Mouse (Mus musculus): ENCODE results near the gene Prmt2. TPM values are rescaled to one million over a fixed set of nuclear protein-coding genes. Genes with fewer than 3 reads are reported as not detected.

Gene Prmt2
- polyA plus RNA-seq, 1 experiment from 2014 or later: 21.2 TPM

GRCm38 (mm10) chr10:76245106-76245505 lies 7.4 kb upstream of the Prmt2 start:
- Histone ChIP-seq H3K36me3 (ENCODE audit: control insufficient read depth, insufficient read depth, low read length) (no peaks in the 10 kb centered on the region), H3K27me3 (replicated peaks; ENCODE audit: control insufficient read depth, insufficient read depth, low read length) (no peaks in the 10 kb centered on the region), H3K27ac (ENCODE audit: low read depth, low read length) (no peak overlapping the region), H3K9me3 (ENCODE audit: control insufficient read depth, low read length) (no peaks in the 10 kb centered on the region), H3K4me3 (ENCODE audit: low read depth, low read length) (no peak overlapping the region), H3K4me1 (replicated peaks; ENCODE audit: control insufficient read depth, insufficient read depth, low read length) (no peaks in the 10 kb centered on the region), H3K4me2 (no peak overlapping the region), H3K9ac (ENCODE audit: low read depth, low read length) (no peak overlapping the region)
- no peak for DNase-seq (ENCODE audit: low spot score)
- no peak for ATAC-seq (replicated peaks; ENCODE audit: low FRiP score)
- 67% methylated on average over 2 of the region's 2 CpGs for WGBS

DNA sequence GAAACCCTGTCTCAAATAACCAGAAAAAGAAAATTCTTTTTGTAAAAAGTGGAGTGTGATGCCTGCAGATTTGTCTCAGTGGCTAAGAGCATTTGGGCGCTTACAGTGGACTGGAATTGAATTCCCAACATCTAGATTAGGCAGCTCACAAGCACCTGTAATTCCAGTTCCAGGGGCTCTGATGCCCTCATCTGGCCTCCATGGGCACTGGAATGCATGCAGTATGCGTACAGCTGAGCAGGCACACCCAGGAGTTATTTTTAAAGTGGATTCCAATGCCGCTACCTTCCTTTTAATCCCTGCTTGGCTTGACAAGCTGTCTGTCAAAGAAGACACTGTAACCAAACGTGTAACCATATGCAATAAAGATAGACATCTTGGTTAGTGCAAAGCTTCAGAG lies 1.7 kb upstream of the Prmt2 start:
- no peak overlapping the region for H3K9ac ChIP-seq (ENCODE audit: low read depth, low read length)
- no peak overlapping the region for H3K4me2 ChIP-seq
- H3K36me3 ChIP-seq (ENCODE audit: control insufficient read depth, insufficient read depth, low read length): no peaks in the 10 kb centered on the region
- H3K27ac ChIP-seq (ENCODE audit: low read depth, low read length): no peak overlapping the region
- no peak for DNase-seq (ENCODE audit: low spot score)
- WGBS: 70% methylated on average over 4 of the region's 4 CpGs
- no peak overlapping the region for H3K4me3 ChIP-seq (ENCODE audit: low read depth, low read length)
- no peaks in the 10 kb centered on the region for H3K9me3 ChIP-seq (ENCODE audit: control insufficient read depth, low read length)
- no peaks in the 10 kb centered on the region for H3K4me1 ChIP-seq (replicated peaks; ENCODE audit: control insufficient read depth, insufficient read depth, low read length)
- no peaks in the 10 kb centered on the region for H3K27me3 ChIP-seq (replicated peaks; ENCODE audit: control insufficient read depth, insufficient read depth, low read length)
- ATAC-seq (replicated peaks; ENCODE audit: low FRiP score): no peak

- 58% methylated on average over 1 of the region's 1 CpGs for WGBS
- H3K4me1 ChIP-seq (replicated peaks; ENCODE audit: control insufficient read depth, insufficient read depth, low read length): no peaks in the 10 kb centered on the region
- no peaks in the 10 kb centered on the region for H3K27me3 ChIP-seq (replicated peaks; ENCODE audit: control insufficient read depth, insufficient read depth, low read length)
- DNase-seq (ENCODE audit: low spot score): no peak
- H3K4me3 ChIP-seq (ENCODE audit: low read depth, low read length): no peak overlapping the region
- H3K36me3 ChIP-seq (ENCODE audit: control insufficient read depth, insufficient read depth, low read length): no peaks in the 10 kb centered on the region
- no peaks in the 10 kb centered on the region for H3K9me3 ChIP-seq (ENCODE audit: control insufficient read depth, low read length)
- H3K4me2 ChIP-seq: no peak overlapping the region
- H3K27ac ChIP-seq (ENCODE audit: low read depth, low read length): no peak overlapping the region
- H3K9ac ChIP-seq (ENCODE audit: low read depth, low read length): no peak overlapping the region
- no peak for ATAC-seq (replicated peaks; ENCODE audit: low FRiP score)
Measured at GRCm38 (mm10) chr10:76229627-76230026, 8.0 kb downstream of the Prmt2 start.

- Histone ChIP-seq H3K9ac (ENCODE audit: low read depth, low read length) (no peak overlapping the region), H3K4me2 (no peak overlapping the region), H3K9me3 (ENCODE audit: control insufficient read depth, low read length) (no peaks in the 10 kb centered on the region), H3K27me3 (replicated peaks; ENCODE audit: control insufficient read depth, insufficient read depth, low read length) (no peaks in the 10 kb centered on the region), H3K4me1 (replicated peaks; ENCODE audit: control insufficient read depth, insufficient read depth, low read length) (no peaks in the 10 kb centered on the region), H3K36me3 (ENCODE audit: control insufficient read depth, insufficient read depth, low read length) (no peaks in the 10 kb centered on the region), H3K27ac (ENCODE audit: low read depth, low read length) (no peak overlapping the region), H3K4me3 (ENCODE audit: low read depth, low read length) (no peak overlapping the region)
- DNase-seq (ENCODE audit: low spot score): no peak
- 86% methylated on average over 11 of the region's 11 CpGs for WGBS
- ATAC-seq (replicated peaks; ENCODE audit: low FRiP score): no peak
Measured at GRCm38 (mm10) chr10:76225944-76226343, 11.7 kb downstream of the Prmt2 start.

DNA sequence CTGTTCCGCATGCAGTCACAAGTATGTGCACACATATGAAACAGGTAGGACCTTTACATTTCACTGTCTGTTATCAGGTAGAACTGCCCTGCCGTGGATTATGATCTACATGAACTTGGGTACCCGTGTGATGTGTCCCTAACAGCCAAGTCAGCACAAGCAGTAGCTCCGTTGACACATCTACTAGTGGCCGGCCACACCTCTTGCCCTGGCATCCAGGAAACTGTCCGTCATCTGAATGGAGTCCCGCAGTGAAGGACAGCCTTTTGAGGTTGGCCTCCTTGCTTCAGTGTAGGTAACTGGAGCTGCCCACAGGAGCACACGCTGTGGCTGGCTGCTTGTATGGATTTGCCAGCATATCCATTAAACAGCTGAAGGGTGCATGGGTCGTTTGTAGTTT lies 19.4 kb downstream of the Prmt2 start:
- WGBS: 80% methylated on average over 9 of the region's 9 CpGs
- H3K9me3 ChIP-seq (ENCODE audit: control insufficient read depth, low read length): peaks cover 9% of the 10 kb centered on the region; the same call in 1 of the 2 replicates
- no peak overlapping the region for H3K4me2 ChIP-seq
- H3K27ac ChIP-seq (ENCODE audit: low read depth, low read length): no peak overlapping the region
- no peak overlapping the region for H3K9ac ChIP-seq (ENCODE audit: low read depth, low read length)
- no peaks in the 10 kb centered on the region for H3K4me1 ChIP-seq (replicated peaks; ENCODE audit: control insufficient read depth, insufficient read depth, low read length)
- H3K27me3 ChIP-seq (replicated peaks; ENCODE audit: control insufficient read depth, insufficient read depth, low read length): no peaks in the 10 kb centered on the region
- no peak overlapping the region for H3K4me3 ChIP-seq (ENCODE audit: low read depth, low read length)
- H3K36me3 ChIP-seq (ENCODE audit: control insufficient read depth, insufficient read depth, low read length): peaks cover 26% of the 10 kb centered on the region
- DNase-seq (ENCODE audit: low spot score) (no peak), ATAC-seq (replicated peaks; ENCODE audit: low FRiP score) (no peak)

- Histone ChIP-seq H3K36me3 (ENCODE audit: control insufficient read depth, insufficient read depth, low read length) (peaks cover 26% of the 10 kb centered on the region), H3K4me2 (no peak overlapping the region), H3K4me1 (replicated peaks; ENCODE audit: control insufficient read depth, insufficient read depth, low read length) (no peaks in the 10 kb centered on the region), H3K27ac (ENCODE audit: low read depth, low read length) (no peak overlapping the region), H3K9me3 (ENCODE audit: control insufficient read depth, low read length) (peaks cover 9% of the 10 kb centered on the region; the same call in 1 of the 2 replicates), H3K9ac (ENCODE audit: low read depth, low read length) (no peak overlapping the region), H3K27me3 (replicated peaks; ENCODE audit: control insufficient read depth, insufficient read depth, low read length) (no peaks in the 10 kb centered on the region), H3K4me3 (ENCODE audit: low read depth, low read length) (no peak overlapping the region)
- 94% methylated on average over 17 of the region's 17 CpGs for WGBS
- peak; percentile 26 for DNase-seq (ENCODE audit: low spot score)
- ATAC-seq (replicated peaks; ENCODE audit: low FRiP score): no peak
Measured at GRCm38 (mm10) chr10:76217056-76217455, 20.6 kb downstream of the Prmt2 start.

DNA sequence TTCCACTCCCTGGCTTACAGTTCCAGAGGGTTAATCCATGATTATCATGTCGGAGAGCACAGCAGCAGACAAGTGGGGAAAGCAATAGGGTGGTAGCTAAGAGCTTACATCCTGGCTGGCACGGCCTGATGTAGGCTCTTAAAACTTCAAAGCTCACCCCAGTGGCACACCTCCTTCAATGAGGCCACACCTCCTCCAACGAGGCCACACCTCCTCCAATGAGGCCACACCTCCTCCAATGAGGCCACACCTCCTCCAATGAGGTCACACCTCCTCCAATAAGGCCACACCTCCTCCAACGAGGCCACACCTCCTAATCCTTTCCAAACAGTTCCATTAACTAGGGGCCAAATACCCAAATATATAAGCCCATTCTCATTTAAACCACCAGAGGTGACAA lies 23.5 kb downstream of the Prmt2 start:
- ATAC-seq (replicated peaks; ENCODE audit: low FRiP score): no peak
- H3K4me3 ChIP-seq (ENCODE audit: low read depth, low read length): no peak overlapping the region
- DNase-seq (ENCODE audit: low spot score): peak; percentile 16
- H3K4me2 ChIP-seq: no peak overlapping the region
- H3K27me3 ChIP-seq (replicated peaks; ENCODE audit: control insufficient read depth, insufficient read depth, low read length): no peaks in the 10 kb centered on the region
- 82% methylated on average over 4 of the region's 4 CpGs for WGBS
- no peaks in the 10 kb centered on the region for H3K4me1 ChIP-seq (replicated peaks; ENCODE audit: control insufficient read depth, insufficient read depth, low read length)
- peaks cover 9% of the 10 kb centered on the region; the same call in 1 of the 2 replicates for H3K9me3 ChIP-seq (ENCODE audit: control insufficient read depth, low read length)
- H3K36me3 ChIP-seq (ENCODE audit: control insufficient read depth, insufficient read depth, low read length): peaks cover 29% of the 10 kb centered on the region
- H3K27ac ChIP-seq (ENCODE audit: low read depth, low read length): no peak overlapping the region
- H3K9ac ChIP-seq (ENCODE audit: low read depth, low read length): no peak overlapping the region

- DNase-seq (ENCODE audit: low spot score) (no peak), ATAC-seq (replicated peaks; ENCODE audit: low FRiP score) (no peak)
- H3K4me2 ChIP-seq: no peak overlapping the region
- no peak overlapping the region for H3K9ac ChIP-seq (ENCODE audit: low read depth, low read length)
- H3K27me3 ChIP-seq (replicated peaks; ENCODE audit: control insufficient read depth, insufficient read depth, low read length): no peaks in the 10 kb centered on the region
- no peak overlapping the region for H3K27ac ChIP-seq (ENCODE audit: low read depth, low read length)
- WGBS: 82% methylated on average over 6 of the region's 6 CpGs
- H3K4me3 ChIP-seq (ENCODE audit: low read depth, low read length): no peak overlapping the region
- peaks cover 29% of the 10 kb centered on the region for H3K36me3 ChIP-seq (ENCODE audit: control insufficient read depth, insufficient read depth, low read length)
- H3K9me3 ChIP-seq (ENCODE audit: control insufficient read depth, low read length): peaks cover 9% of the 10 kb centered on the region; the same call in 1 of the 2 replicates
- no peaks in the 10 kb centered on the region for H3K4me1 ChIP-seq (replicated peaks; ENCODE audit: control insufficient read depth, insufficient read depth, low read length)
Measured at GRCm38 (mm10) chr10:76212121-76212520, 25.5 kb downstream of the Prmt2 start.

GRCm38 (mm10) chr10:76210806-76211205 lies 26.9 kb downstream of the Prmt2 start:
- no peak overlapping the region for H3K4me3 ChIP-seq (ENCODE audit: low read depth, low read length)
- peaks cover 24% of the 10 kb centered on the region for H3K36me3 ChIP-seq (ENCODE audit: control insufficient read depth, insufficient read depth, low read length)
- no peaks in the 10 kb centered on the region for H3K27me3 ChIP-seq (replicated peaks; ENCODE audit: control insufficient read depth, insufficient read depth, low read length)
- 93% methylated on average over 7 of the region's 7 CpGs for WGBS
- ATAC-seq (replicated peaks; ENCODE audit: low FRiP score) (no peak), DNase-seq (ENCODE audit: low spot score) (peak; percentile 15)
- peaks cover 9% of the 10 kb centered on the region; the same call in 1 of the 2 replicates for H3K9me3 ChIP-seq (ENCODE audit: control insufficient read depth, low read length)
- no peaks in the 10 kb centered on the region for H3K4me1 ChIP-seq (replicated peaks; ENCODE audit: control insufficient read depth, insufficient read depth, low read length)
- H3K9ac ChIP-seq (ENCODE audit: low read depth, low read length): no peak overlapping the region
- H3K4me2 ChIP-seq: no peak overlapping the region
- H3K27ac ChIP-seq (ENCODE audit: low read depth, low read length): no peak overlapping the region
